Mouse (Mus musculus) B cell, adult 2 months (primary cell): Measurements from ENCODE around the gene Tnfrsf4.

Experiments used
- DNase-seq, 2 experiments: peaks; one replicate each; pipeline ENCODE4 v3.0.0; 2022

Tnfrsf4 gene

GRCm38 (mm10) chr4:156030651-156031118 lies 17.0 kb downstream of the Tnfrsf4 start:
- DNase-seq = no peak

DNA sequence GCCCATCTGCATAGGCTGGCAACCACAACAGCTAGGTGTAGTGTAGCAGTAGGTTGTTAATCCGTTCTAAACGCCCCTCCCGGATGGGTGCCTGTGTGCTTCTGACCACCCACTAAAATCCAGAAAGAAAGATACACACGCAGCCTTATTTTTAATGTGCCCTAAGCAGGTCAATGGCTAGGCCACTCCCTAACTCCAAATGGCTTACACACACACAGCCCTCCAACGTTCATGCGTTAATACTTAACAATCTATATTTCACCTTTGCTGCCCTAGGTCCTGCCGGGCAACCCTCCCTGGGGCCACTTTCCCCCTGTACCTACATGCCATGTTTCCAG lies 17.6 kb downstream of the Tnfrsf4 start:
- DNase-seq = no peak

DNA sequence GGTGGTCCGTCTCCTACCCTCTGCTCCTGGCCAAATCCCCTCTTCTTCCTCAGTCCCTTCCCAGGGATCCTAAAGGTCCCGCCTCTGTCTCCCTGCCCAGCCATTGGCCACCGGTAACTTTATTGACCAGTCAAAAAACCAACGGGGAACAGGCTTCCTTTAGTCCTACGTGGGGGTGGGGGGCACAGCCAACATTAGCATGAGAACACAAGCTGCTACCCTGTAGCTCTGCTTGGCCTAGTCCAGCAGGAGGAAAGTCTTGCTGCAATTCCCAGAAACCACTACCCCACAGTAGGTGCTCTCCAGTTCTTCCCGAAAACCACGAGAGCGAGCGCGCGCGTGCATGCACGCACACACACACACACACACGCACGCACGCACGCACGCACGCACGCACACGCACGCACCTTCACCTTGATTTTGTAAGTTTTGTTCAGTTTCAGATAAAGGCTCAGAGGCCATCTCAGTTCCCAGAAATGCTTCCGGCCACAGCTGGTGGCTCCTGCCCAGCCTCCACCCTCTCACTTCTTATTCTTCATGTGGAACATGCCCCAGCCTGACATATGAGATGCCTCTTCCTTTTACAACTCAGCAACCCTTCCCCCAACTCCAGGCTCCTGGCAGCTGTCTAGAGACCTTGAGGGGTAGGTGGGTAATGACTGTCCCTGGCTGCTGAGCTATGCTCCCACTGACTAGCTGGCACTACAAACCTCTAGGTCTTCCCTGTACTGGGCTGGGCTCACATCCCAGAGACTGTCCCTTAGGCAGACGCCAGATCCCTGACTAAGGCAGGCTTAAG lies 18.1 kb downstream of the Tnfrsf4 start:
- DNase-seq = peak; percentile 47 to 52

DNA sequence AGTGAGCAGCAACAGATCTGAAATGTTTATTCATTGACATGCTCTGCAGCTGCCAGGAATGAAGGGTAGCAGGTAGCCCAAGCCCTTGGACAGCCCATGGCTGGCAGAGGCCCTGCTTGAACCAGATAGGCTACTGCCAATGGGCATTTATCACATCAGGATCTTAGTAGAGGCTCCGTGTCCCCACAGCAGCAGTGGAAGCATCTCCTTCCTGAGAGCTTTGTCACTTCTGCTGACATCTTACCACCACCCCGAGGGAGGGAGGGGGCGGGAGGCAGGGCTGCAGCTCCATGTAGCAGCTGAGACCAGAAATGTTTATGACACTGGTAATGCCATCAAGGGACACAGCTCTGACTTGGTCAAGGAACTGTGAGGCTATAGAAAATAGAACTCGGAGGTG lies 19.2 kb downstream of the Tnfrsf4 start:
- DNase-seq = peak; percentile 9 to 19

DNA sequence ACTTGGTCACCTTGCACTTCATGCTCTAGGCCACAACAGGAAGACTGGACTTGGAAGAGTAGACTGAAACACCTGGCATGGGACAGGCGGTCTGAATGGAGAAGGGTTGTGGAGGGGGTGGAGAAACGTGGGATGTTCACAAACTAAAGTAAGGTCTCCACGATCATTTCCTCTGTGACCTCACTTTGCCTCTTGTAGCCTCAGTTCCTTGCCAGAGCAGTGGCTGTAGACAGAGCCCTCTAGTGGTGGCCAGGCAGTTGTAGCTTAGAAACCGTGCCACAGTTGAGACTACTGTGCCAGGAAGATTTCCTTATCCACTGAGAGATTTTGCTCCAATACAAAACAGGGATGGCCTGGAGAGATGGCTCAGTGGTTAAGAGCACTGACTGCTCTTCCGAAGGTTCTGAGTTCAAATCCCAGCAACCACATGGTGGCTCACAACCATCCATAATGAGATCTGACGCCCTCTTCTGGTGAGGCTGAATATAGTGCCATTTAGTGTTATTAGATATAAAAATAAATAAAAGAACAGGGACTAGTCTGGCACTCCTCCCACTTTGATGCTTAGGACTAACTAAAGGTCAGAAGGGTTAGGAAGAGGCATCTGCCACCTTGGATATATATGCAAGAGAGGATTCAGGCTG lies 20.0 kb downstream of the Tnfrsf4 start:
- peak; percentile 69 for DNase-seq

DNA sequence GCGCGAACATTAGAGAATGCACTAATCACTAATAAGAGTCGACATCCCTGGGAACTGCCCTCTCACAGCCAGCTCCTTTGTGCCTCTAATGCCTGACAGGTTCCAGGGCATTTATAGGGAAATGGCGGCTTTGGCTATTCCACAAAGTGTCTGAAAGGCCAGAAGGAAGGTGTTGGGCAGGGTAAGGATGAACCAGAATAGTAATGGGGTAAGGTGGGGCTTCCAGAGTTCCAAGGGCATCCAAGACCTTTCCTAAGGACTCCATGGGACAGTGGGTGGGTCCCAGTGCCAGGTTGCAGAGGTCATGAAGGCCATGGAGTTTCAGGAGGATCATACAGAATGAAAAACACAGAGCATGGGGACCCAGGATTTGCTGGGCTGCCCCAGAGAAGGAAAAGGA lies 20.7 kb downstream of the Tnfrsf4 start:
- no peak for DNase-seq

GRCm38 (mm10) chr4:156034901-156035300 lies 21.3 kb downstream of the Tnfrsf4 start:
- DNase-seq = peak; percentile 20

DNA sequence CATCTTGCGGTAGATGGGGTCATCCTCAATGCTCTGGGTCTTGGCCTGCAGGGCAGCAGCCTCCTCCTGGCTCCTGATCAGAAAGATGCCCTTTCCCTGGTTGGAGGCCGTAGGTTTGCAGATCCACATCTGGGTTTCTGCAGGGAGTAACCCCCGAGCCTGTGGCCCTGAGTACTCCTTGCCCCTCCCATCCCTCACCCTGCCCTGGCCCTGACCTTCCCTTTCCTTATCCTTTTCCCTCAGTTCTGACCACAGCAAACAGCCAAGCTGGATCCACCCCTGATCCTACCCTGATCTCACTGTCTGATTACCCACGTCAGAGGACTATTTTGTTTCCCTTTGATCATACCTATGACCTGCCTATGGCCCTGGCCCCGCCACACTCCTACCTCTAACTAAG lies 31.1 kb downstream of the Tnfrsf4 start:
- DNase-seq = no peak

DNA sequence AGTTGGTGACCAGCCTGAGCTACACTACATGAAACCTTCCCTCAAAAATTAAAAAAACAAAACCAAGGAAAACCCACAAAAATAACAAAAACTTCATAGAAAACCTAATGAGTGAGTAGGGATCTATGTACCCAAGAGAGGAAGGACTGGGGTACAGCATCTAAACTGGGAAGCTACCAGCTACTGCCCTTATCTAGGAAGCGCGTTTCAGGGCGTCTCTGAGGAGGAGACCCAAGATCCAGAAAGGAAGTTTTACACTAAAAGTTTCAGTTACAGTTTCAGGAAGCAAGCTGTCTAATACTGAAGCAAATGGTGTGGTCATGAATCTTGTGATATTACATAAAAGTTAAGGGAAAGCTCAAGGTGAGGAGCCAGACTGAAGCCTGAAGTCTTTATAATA lies 36.1 kb downstream of the Tnfrsf4 start:
- no peak for DNase-seq

GRCm38 (mm10) chr4:156050391-156050980 lies 36.8 kb downstream of the Tnfrsf4 start:
- no peak for DNase-seq

DNA sequence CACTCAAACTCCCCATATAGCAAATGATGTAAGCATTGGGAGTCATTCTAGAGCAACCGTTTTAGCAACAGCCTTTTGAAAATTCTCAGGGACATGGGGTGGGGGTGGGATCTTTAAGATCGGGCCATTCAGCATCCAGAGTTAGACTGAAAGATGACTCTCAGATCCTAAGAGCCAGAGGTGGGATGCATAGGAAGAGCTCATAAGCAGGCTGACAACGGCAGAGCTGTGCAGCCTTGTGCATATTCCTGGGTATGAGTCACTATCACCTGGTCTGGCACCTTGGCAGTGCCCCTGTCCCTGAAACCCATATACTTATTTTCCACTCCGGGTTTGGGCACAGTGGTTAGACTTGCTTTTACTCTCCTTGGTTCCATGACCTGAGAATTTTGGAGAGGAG lies 39.5 kb downstream of the Tnfrsf4 start:
- DNase-seq = no peak

- no peak for DNase-seq
Measured at GRCm38 (mm10) chr4:156054130-156054529, 40.5 kb downstream of the Tnfrsf4 start.

GRCm38 (mm10) chr4:156054606-156055005 lies 41.0 kb downstream of the Tnfrsf4 start:
- DNase-seq = no peak

DNA sequence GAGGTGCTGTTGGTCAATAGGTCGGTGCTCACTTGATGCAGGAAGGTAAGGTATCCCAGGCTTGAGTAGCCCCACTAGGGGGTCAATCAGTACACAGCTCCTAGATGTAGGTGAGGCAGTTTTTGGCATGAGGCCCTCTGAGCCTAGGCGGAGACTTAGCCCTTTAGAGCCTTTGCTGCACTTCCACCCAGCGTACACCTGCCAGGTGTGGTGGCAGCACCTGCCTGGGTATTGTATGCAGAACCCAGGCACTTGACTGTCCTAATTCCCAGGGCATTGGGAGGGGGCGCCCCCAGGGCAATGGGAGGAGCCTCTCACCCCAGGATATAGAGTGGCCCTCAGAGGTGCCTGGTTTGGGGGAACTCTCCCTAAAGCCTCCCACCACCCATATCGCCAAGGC lies 41.5 kb downstream of the Tnfrsf4 start:
- no peak for DNase-seq

DNA sequence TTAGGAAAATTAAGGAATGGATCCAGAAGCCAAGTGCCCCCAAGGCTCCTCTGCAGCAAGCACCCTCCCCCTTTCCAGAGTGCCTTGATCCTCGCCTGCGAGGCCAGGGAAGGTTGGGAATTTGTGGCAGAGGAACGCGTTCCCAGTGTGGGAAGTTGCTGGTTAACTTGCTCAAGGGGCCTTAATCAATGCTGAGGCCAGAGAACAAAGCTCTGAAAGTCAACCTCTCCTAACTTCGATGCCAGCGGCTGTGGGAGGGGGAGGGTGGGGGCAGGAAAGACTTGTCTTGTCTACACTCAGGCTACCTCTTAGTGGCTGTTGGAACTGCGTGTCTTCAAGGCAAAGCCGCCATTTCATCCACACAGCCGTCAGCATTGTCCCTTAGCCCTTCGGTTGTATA lies 44.1 kb downstream of the Tnfrsf4 start:
- DNase-seq = no peak

GRCm38 (mm10) chr4:156058826-156059225 lies 45.2 kb downstream of the Tnfrsf4 start:
- no peak for DNase-seq

GRCm38 (mm10) chr4:156059261-156059660 lies 45.6 kb downstream of the Tnfrsf4 start, which contains the start of gene Ttll10:
Gene Ttll10, minus strand, starts transcription at chr4:156059414.
- no peak for DNase-seq

- no peak for DNase-seq
Measured at GRCm38 (mm10) chr4:156059713-156060112, 46.1 kb downstream of the Tnfrsf4 start.

- DNase-seq = no peak
Measured at GRCm38 (mm10) chr4:156063861-156064509, 50.3 kb downstream of the Tnfrsf4 start.

- no peak for DNase-seq
Measured at GRCm38 (mm10) chr4:156064510-156064897, 50.9 kb downstream of the Tnfrsf4 start.

DNA sequence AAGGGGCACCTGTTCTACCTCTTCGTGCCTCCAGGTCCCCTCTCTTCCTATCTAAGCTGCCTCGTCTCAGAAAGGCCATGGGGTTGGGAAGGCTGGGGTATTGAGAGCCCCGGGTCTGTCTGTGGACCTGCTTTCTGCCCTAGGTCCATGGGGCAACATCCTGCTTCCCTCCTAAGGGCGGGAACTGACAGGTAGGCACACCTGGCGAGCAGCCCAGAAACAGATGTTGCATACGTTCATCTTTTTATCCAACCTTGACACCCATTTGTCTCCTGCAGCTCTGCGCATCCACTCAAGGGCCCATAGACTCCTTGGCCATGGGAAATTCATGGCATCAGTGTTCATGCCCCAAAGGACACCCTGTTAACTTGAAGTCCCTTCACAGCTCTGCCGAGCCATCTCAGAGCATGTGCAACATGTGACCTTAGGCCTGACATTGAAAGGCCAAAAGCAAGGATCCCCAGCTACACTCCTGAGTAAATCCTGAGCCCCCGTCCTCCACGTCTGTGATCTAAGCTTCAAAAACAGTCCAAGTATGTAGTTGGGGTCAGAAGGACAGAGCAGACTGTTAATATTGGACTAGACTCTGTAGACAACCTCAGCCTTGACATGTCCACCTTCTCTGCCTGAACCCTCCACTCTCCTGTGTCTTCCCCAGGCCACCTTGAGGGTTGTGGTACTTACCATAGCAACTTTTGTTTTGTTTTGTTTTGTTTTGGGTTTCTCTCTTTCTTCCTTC lies 51.7 kb downstream of the Tnfrsf4 start:
- DNase-seq = no peak
